Mouse (Mus musculus): ENCODE measurements around the gene Igf2r. TPM values are rescaled to one million over a fixed set of nuclear protein-coding genes. Genes with fewer than 3 reads are reported as not detected.
"Not testable (repeated sequence)": the region's sequence is repeated elsewhere in the genome, so short reads cannot be mapped to it uniquely, and the experiment has no call there.

The Igf2r gene
- total RNA-seq, 1 experiment from 2014 or later = 19.9 TPM

GRCm38 (mm10) chr17:12688427-12689110, 80.9 kb downstream of the Igf2r start:
- no peak for ATAC-seq (ENCODE audit: extremely low read depth, insufficient number of reproducible peaks, low FRiP score, poor library complexity, severe bottlenecking)

- ATAC-seq (ENCODE audit: extremely low read depth, insufficient number of reproducible peaks, low FRiP score, poor library complexity, severe bottlenecking) = no peak
These were observed 84.4 kb downstream of the Igf2r start for GRCm38 (mm10) chr17:12684928-12685624.

GRCm38 (mm10) chr17:12684412-12684811, 85.1 kb downstream of the Igf2r start:
- ATAC-seq (ENCODE audit: extremely low read depth, insufficient number of reproducible peaks, low FRiP score, poor library complexity, severe bottlenecking) = no peak

- no peak for ATAC-seq (ENCODE audit: extremely low read depth, insufficient number of reproducible peaks, low FRiP score, poor library complexity, severe bottlenecking)
These were observed 85.9 kb downstream of the Igf2r start for GRCm38 (mm10) chr17:12683582-12683981.

- no peak for ATAC-seq (ENCODE audit: extremely low read depth, insufficient number of reproducible peaks, low FRiP score, poor library complexity, severe bottlenecking)
These were observed 91.2 kb downstream of the Igf2r start for GRCm38 (mm10) chr17:12678261-12678660.

- ATAC-seq (ENCODE audit: extremely low read depth, insufficient number of reproducible peaks, low FRiP score, poor library complexity, severe bottlenecking) = no peak
These were observed 92.3 kb downstream of the Igf2r start for GRCm38 (mm10) chr17:12677139-12677538.

GRCm38 (mm10) chr17:12675646-12676045, 93.8 kb downstream of the Igf2r start, which contains the start of gene Slc22a1:
TSS of gene Slc22a1 (minus strand) at chr17:12675829.
- no peak for ATAC-seq (ENCODE audit: extremely low read depth, insufficient number of reproducible peaks, low FRiP score, poor library complexity, severe bottlenecking)

GRCm38 (mm10) chr17:12674980-12675379, 94.5 kb downstream of the Igf2r start:
- not testable (repeated sequence) for ATAC-seq (ENCODE audit: extremely low read depth, insufficient number of reproducible peaks, low FRiP score, poor library complexity, severe bottlenecking)

- ATAC-seq (ENCODE audit: extremely low read depth, insufficient number of reproducible peaks, low FRiP score, poor library complexity, severe bottlenecking) = no peak
These were observed 95.6 kb downstream of the Igf2r start for GRCm38 (mm10) chr17:12673871-12674270.

- no peak for ATAC-seq (ENCODE audit: extremely low read depth, insufficient number of reproducible peaks, low FRiP score, poor library complexity, severe bottlenecking)
These were observed 97.1 kb downstream of the Igf2r start for GRCm38 (mm10) chr17:12672285-12672790.

GRCm38 (mm10) chr17:12671029-12671605, 98.3 kb downstream of the Igf2r start:
- ATAC-seq (ENCODE audit: extremely low read depth, insufficient number of reproducible peaks, low FRiP score, poor library complexity, severe bottlenecking) = no peak

GRCm38 (mm10) chr17:12669363-12669679, 100.1 kb downstream of the Igf2r start:
- no peak for ATAC-seq (ENCODE audit: extremely low read depth, insufficient number of reproducible peaks, low FRiP score, poor library complexity, severe bottlenecking)

GRCm38 (mm10) chr17:12668478-12669362, 100.7 kb downstream of the Igf2r start:
- no peak for ATAC-seq (ENCODE audit: extremely low read depth, insufficient number of reproducible peaks, low FRiP score, poor library complexity, severe bottlenecking)

- ATAC-seq (ENCODE audit: extremely low read depth, insufficient number of reproducible peaks, low FRiP score, poor library complexity, severe bottlenecking) = no peak
These were observed 105.3 kb downstream of the Igf2r start for GRCm38 (mm10) chr17:12664156-12664555.

- no peak for ATAC-seq (ENCODE audit: extremely low read depth, insufficient number of reproducible peaks, low FRiP score, poor library complexity, severe bottlenecking)
These were observed 108.7 kb downstream of the Igf2r start for GRCm38 (mm10) chr17:12660572-12661260.

GRCm38 (mm10) chr17:12659233-12659632, 110.2 kb downstream of the Igf2r start:
- ATAC-seq (ENCODE audit: extremely low read depth, insufficient number of reproducible peaks, low FRiP score, poor library complexity, severe bottlenecking) = no peak

GRCm38 (mm10) chr17:12658784-12659183, 110.7 kb downstream of the Igf2r start:
- ATAC-seq (ENCODE audit: extremely low read depth, insufficient number of reproducible peaks, low FRiP score, poor library complexity, severe bottlenecking) = no peak

- ATAC-seq (ENCODE audit: extremely low read depth, insufficient number of reproducible peaks, low FRiP score, poor library complexity, severe bottlenecking) = no peak
These were observed 113.6 kb downstream of the Igf2r start for GRCm38 (mm10) chr17:12655826-12656225.

- no peak for ATAC-seq (ENCODE audit: extremely low read depth, insufficient number of reproducible peaks, low FRiP score, poor library complexity, severe bottlenecking)
These were observed 115.4 kb downstream of the Igf2r start for GRCm38 (mm10) chr17:12654061-12654460.

Data from neutrophil, adult 5-6 weeks (primary cell).